Mouse (Mus musculus): ENCODE results near the gene Ndufs1.

- TF ChIP-seq CTCF (IDR thresholded peaks at IDR 0.05; ENCODE audit: low read depth) = no peak
- TF ChIP-seq EP300 (IDR thresholded peaks at IDR 0.05; ENCODE audit: low read depth) = no peak
Measured at GRCm38 (mm10) chr1:63214631-63215030, 38.0 kb upstream of the Ndufs1 start.

All from liver, embryonic 14.5 days (tissue).